Mouse (Mus musculus) ES-Bruce4 (cell line): ENCODE measurements around the gene Arid3c. TPM values are rescaled to one million over a fixed set of nuclear protein-coding genes. Genes with fewer than 3 reads are reported as not detected.

Source experiments
- H3K27ac ChIP-seq: 2 replicates; pipeline ENCODE4 v1.5.1; 2012; ENCODE audit warnings: low read length, inconsistent platforms; ENCODE audit not compliant: insufficient read depth
- H3K27me3 ChIP-seq: 2 replicates; pipeline ENCODE4 v1.6.1; 2012; ENCODE audit warnings: mild to moderate bottlenecking, low read length, inconsistent platforms; ENCODE audit not compliant: control insufficient read depth, poor library complexity, insufficient read depth, severe bottlenecking
- H3K36me3 ChIP-seq: 2 replicates; pipeline ENCODE4 v1.6.1; 2012; ENCODE audit warnings: inconsistent platforms, mild to moderate bottlenecking, low read length, moderate library complexity; ENCODE audit not compliant: control insufficient read depth, poor library complexity, insufficient read depth, severe bottlenecking
- H3K4me1 ChIP-seq: one replicate; pipeline ENCODE4 v1.8.1; 2011; ENCODE audit warnings: low read length; ENCODE audit not compliant: control insufficient read depth, insufficient read depth
- H3K4me3 ChIP-seq: 2 replicates; pipeline ENCODE4 v1.5.1; 2011; ENCODE audit warnings: low read depth, mild to moderate bottlenecking, low read length
- H3K9ac ChIP-seq: 2 replicates; pipeline ENCODE4 v1.6.1; 2012; ENCODE audit warnings: low read depth, mild to moderate bottlenecking, inconsistent platforms; ENCODE audit not compliant: poor library complexity, severe bottlenecking
- H3K9me3 ChIP-seq: replicated peaks from 2 replicates; pipeline ENCODE4 v1.6.1; 2012; ENCODE audit warnings: mild to moderate bottlenecking, low read length, inconsistent platforms; ENCODE audit not compliant: control insufficient read depth, poor library complexity, insufficient read depth, severe bottlenecking
- CTCF ChIP-seq: IDR thresholded peaks from one replicate; pipeline ENCODE4 v1.8.1; 2011; ENCODE audit warnings: low read depth, low read length
- EP300 ChIP-seq: IDR thresholded peaks from 2 replicates; pipeline ENCODE4 v1.6.1; 2011; ENCODE audit warnings: low read depth, low read length; ENCODE audit not compliant: insufficient read depth
- POLR2A ChIP-seq: IDR thresholded peaks from one replicate; pipeline ENCODE4 v1.8.1; 2011; ENCODE audit warnings: low read length; ENCODE audit not compliant: insufficient read depth
- polyA plus RNA-seq: library from polyadenylated mRNA; stranded (reverse); fragments of >200 nt; gene quantifications from 2 replicates; pipeline ENCODE4 v1.2.4, GENCODE M21; 2011; ENCODE audit warnings: low read depth; ENCODE audit not compliant: missing spikeins, insufficient read depth, insufficient read length

The Arid3c gene
- polyA plus RNA-seq, 1 experiment, result 0.69 TPM

GRCm38 (mm10) chr4:41762099-41762687 lies 31.3 kb upstream of the Arid3c start:
- H3K9me3 ChIP-seq, result no peaks in the 10 kb centered on the region
- 0 out of 2 replicates have a peak overlapping the region, but pooled peaks have one; percentile 1 for H3K4me3 ChIP-seq
- no peak overlapping the region for H3K27ac ChIP-seq
- H3K9ac ChIP-seq, result peak overlapping the region; percentile 18; the same call in 1 of the 2 replicates
- peaks cover 3% of the 10 kb centered on the region for H3K4me1 ChIP-seq
- H3K27me3 ChIP-seq, result no peaks in the 10 kb centered on the region
- H3K36me3 ChIP-seq, result peaks cover 8% of the 10 kb centered on the region
- TF ChIP-seq EP300 (no peak), CTCF (no peak), POLR2A (no peak)

- H3K27ac ChIP-seq, result no peak overlapping the region
- TF ChIP-seq POLR2A (no peak), CTCF (no peak), EP300 (no peak)
- peaks cover 8% of the 10 kb centered on the region for H3K36me3 ChIP-seq
- no peaks in the 10 kb centered on the region for H3K9me3 ChIP-seq
- 0 out of 2 replicates have a peak overlapping the region, but pooled peaks have one; percentile 18 for H3K9ac ChIP-seq
- H3K27me3 ChIP-seq, result no peaks in the 10 kb centered on the region
- no peak overlapping the region for H3K4me3 ChIP-seq
- peaks cover 3% of the 10 kb centered on the region for H3K4me1 ChIP-seq
Observed at GRCm38 (mm10) chr4:41761680-41762079, 30.7 kb upstream of the Arid3c start.

- no peak overlapping the region for H3K27ac ChIP-seq
- no peak overlapping the region for H3K9ac ChIP-seq
- peaks cover 3% of the 10 kb centered on the region for H3K4me1 ChIP-seq
- H3K36me3 ChIP-seq, result peaks cover 8% of the 10 kb centered on the region
- no peaks in the 10 kb centered on the region for H3K9me3 ChIP-seq
- no peak for TF ChIP-seq CTCF
- TF ChIP-seq EP300, result no peak
- no peak for TF ChIP-seq POLR2A
- no peaks in the 10 kb centered on the region for H3K27me3 ChIP-seq
- no peak overlapping the region for H3K4me3 ChIP-seq
Observed at GRCm38 (mm10) chr4:41760911-41761310, 30.0 kb upstream of the Arid3c start.

- Histone ChIP-seq H3K9me3 (no peaks in the 10 kb centered on the region), H3K4me1 (peaks cover 3% of the 10 kb centered on the region), H3K27me3 (no peaks in the 10 kb centered on the region), H3K36me3 (peaks cover 8% of the 10 kb centered on the region), H3K4me3 (peak overlapping the region; percentile 62), H3K27ac (no peak overlapping the region), H3K9ac (peak overlapping the region; percentile 17; the same call in 1 of the 2 replicates)
- TF ChIP-seq POLR2A (no peak), EP300 (no peak), CTCF (peak; percentile 26)
Observed at GRCm38 (mm10) chr4:41760288-41760721, 29.4 kb upstream of the Arid3c start.

- H3K27ac ChIP-seq, result no peak overlapping the region
- peaks cover 8% of the 10 kb centered on the region for H3K36me3 ChIP-seq
- H3K4me1 ChIP-seq, result peaks cover 3% of the 10 kb centered on the region
- TF ChIP-seq EP300 (no peak), POLR2A (no peak), CTCF (no peak)
- peak overlapping the region; percentile 62 for H3K4me3 ChIP-seq
- H3K9ac ChIP-seq, result peak overlapping the region; percentile 17; the same call in 1 of the 2 replicates
- no peaks in the 10 kb centered on the region for H3K9me3 ChIP-seq
- H3K27me3 ChIP-seq, result no peaks in the 10 kb centered on the region
Observed at GRCm38 (mm10) chr4:41759656-41760287, 28.8 kb upstream of the Arid3c start.

GRCm38 (mm10) chr4:41759206-41759605 lies 28.3 kb upstream of the Arid3c start:
- TF ChIP-seq POLR2A, result no peak
- TF ChIP-seq EP300, result no peak
- TF ChIP-seq CTCF, result no peak
- no peak overlapping the region for H3K27ac ChIP-seq
- H3K4me1 ChIP-seq, result peaks cover 3% of the 10 kb centered on the region
- no peak overlapping the region for H3K4me3 ChIP-seq
- peaks cover 8% of the 10 kb centered on the region for H3K36me3 ChIP-seq
- no peaks in the 10 kb centered on the region for H3K9me3 ChIP-seq
- no peak overlapping the region for H3K9ac ChIP-seq
- no peaks in the 10 kb centered on the region for H3K27me3 ChIP-seq
